Mouse (Mus musculus) thymus, adult 2 months (tissue): ENCODE measurements around the gene Spem2.

Experiments
- CTCF ChIP-seq: fragments of 200-500 bp; IDR thresholded peaks from 2 replicates; pipeline ENCODE4 v1.5.1; 2012; ENCODE audit warnings: mild to moderate bottlenecking, control low read depth, low read length, moderate library complexity, borderline replicate concordance; ENCODE audit not compliant: control insufficient read depth, poor library complexity, insufficient read depth; ENCODE audit errors: extremely low read depth
- POLR2A ChIP-seq: fragments of 200-500 bp; IDR thresholded peaks from 2 replicates; pipeline ENCODE4 v1.6.1; 2012; ENCODE audit warnings: mild to moderate bottlenecking, low read length, control low read depth, moderate library complexity; ENCODE audit not compliant: control insufficient read depth, poor library complexity, insufficient read depth; ENCODE audit errors: extremely low read depth

- no peak for TF ChIP-seq CTCF
- no peak for TF ChIP-seq POLR2A
These were observed 16.8 kb downstream of the Spem2 start, which contains the start of gene Fgf11 for GRCm38 (mm10) chr11:69801379-69801977.
